Mouse (Mus musculus) kidney, adult 2 months (tissue): ENCODE measurements around the gene BC048403.

Experiments
- CTCF ChIP-seq: fragments of 200-500 bp; conservative IDR thresholded peaks from 2 replicates; pipeline ENCODE4 v1.5.1; 2011; ENCODE audit warnings: low read depth, mild to moderate bottlenecking, control low read depth, low read length, moderate library complexity, mixed read lengths; ENCODE audit not compliant: insufficient read depth, insufficient read length
- POLR2A ChIP-seq: fragments of 200-500 bp; IDR thresholded peaks from one replicate; pipeline ENCODE4 v1.6.1; 2011; ENCODE audit warnings: low read depth, low read length, control low read depth

GRCm38 (mm10) chr10:121731048-121731725, 8.6 kb upstream of the BC048403 start:
- no peak for TF ChIP-seq CTCF
- no peak for TF ChIP-seq POLR2A
